Comparison of ENCODE assay signal across 16 mouse cellular contexts in the genomic region with DNA sequence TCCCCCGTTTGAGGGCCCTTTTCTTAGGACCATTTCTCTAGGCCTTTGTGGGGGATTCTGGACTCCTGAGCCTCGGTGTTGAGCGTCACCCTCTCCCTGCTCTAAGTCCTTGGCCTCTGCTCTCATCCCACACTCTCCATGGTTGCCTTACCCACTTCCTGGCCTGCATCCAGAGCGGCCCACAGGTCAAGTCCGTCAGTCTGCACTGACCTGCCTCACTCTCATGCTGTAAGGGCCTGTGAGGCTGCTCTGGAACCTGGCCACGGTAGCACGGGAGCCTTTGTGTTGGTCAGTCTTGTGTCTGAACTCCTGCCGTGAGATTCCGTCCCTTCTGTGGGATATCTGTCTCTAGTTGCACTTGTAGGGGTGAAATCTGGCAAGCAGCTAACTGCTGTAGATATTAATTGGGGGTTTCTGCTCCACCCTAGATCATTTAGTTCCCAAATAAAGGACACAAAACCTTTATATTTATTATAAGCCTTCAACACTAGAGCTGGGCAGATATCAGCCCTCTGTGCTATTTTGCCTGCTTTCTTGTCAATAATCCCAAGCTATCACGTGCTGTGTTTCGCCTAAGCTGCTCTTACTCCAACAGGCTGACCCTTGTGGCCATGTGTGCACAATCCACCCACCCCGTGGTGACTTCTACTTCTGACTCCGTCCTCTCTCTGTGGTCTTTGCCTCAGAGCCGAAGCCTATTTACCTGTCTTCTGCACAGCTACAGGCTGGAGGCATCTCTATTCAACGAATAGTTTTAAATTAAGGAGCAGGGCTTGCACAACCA.
DNase-seq lines count a peak whose midpoint lies in the region; ATAC-seq and TF ChIP-seq lines count a peak whose summit lies in the region.
"Had no signal": no experiment of that assay in that cellular context is flagged by ENCODE, and none has a peak within 500 bp of the region (broad histone marks: within the 10 kb centered on the region; RNA-seq: fewer than 3 reads in every experiment).

No protein-coding gene starts in this region.

- 81% methylated on average over 15 of the region's 15 CpGs for WGBS in heart, embryonic 11.5 days (ENCODE audit: insufficient replicate concordance)
- 64% methylated on average over 15 of the region's 15 CpGs for WGBS in kidney, adult 2 months
- whole genome bisulfite sequencing in midbrain, embryonic 14.5 days: 88% methylated on average over 15 of the region's 15 CpGs

- H3K36me3 ChIP-seq in heart, embryonic 11.5 days (ENCODE audit: control insufficient read depth, insufficient read depth, low read length): no peaks in the 10 kb centered on the region
- H3K36me3 ChIP-seq in kidney, adult 2 months (ENCODE audit: control insufficient read depth, insufficient read depth, low read length): no peaks in the 10 kb centered on the region
- 0 out of 2 replicates have a peak, but pooled peaks cover 5% of the 10 kb centered on the region for H3K36me3 ChIP-seq in midbrain, embryonic 14.5 days (ENCODE audit: control insufficient read depth, insufficient read depth, low read length)
- H3K36me3 ChIP-seq: limb, embryonic 12.5 days had no signal

- no peak for TF ChIP-seq CTCF in kidney, adult 2 months (conservative IDR thresholded peaks at IDR 0.05; ENCODE audit: insufficient read depth, insufficient read length, low read depth, low read length)

- ATAC-seq in heart, embryonic 11.5 days (replicated peaks; ENCODE audit: insufficient number of reproducible peaks, low FRiP score, low TSS enrichment): no peak
- no peak for ATAC-seq in midbrain, embryonic 14.5 days (ENCODE audit: low FRiP score, low TSS enrichment)

- no peak for TF ChIP-seq POLR2A in kidney, adult 2 months (IDR thresholded peaks at IDR 0.05; ENCODE audit: low read depth, low read length)

- no peak overlapping the region for H3K4me2 ChIP-seq in heart, embryonic 11.5 days
- H3K4me2 ChIP-seq in midbrain, embryonic 14.5 days (ENCODE audit: low read length): no peak overlapping the region
- H3K4me2 ChIP-seq: limb, embryonic 12.5 days; neural tube, embryonic 15.5 days had no signal

- H3K4me3 ChIP-seq in heart, embryonic 11.5 days (ENCODE audit: low read depth, low read length): no peak overlapping the region
- H3K4me3 ChIP-seq in kidney, adult 2 months (ENCODE audit: insufficient read depth, low read depth, low read length): no peak overlapping the region
- no peak overlapping the region for H3K4me3 ChIP-seq in brown adipose tissue, adult 24 weeks (ENCODE audit: insufficient read depth, low read depth, low read length)
- no peak overlapping the region for H3K4me3 ChIP-seq in midbrain, embryonic 14.5 days (replicated peaks; ENCODE audit: low read depth, low read length)
- H3K4me3 ChIP-seq: erythroblast, embryonic 14.5 days; limb, embryonic 12.5 days; neural tube, embryonic 15.5 days had no signal

- H3K9ac ChIP-seq in heart, embryonic 11.5 days (ENCODE audit: low read depth, low read length): no peak overlapping the region
- H3K9ac ChIP-seq in midbrain, embryonic 14.5 days (replicated peaks; ENCODE audit: low read length): no peak overlapping the region
- H3K9ac ChIP-seq: limb, embryonic 12.5 days; neural tube, embryonic 15.5 days had no signal

- peak overlapping the region; percentile 46; the same call in 1 of the 2 replicates for H3K27ac ChIP-seq in heart, embryonic 11.5 days (ENCODE audit: low read depth, low read length)
- H3K27ac ChIP-seq in kidney, adult 2 months (ENCODE audit: insufficient read depth, low read depth, low read length): peak overlapping the region; percentile 42; the same call in 1 of the 2 replicates
- H3K27ac ChIP-seq in brown adipose tissue, adult 24 weeks (replicated peaks; ENCODE audit: low read depth, low read length): 0 out of 2 replicates have a peak overlapping the region, but pooled peaks have one; percentile 13
- no peak overlapping the region for H3K27ac ChIP-seq in midbrain, embryonic 14.5 days (replicated peaks; ENCODE audit: low read depth, low read length)
- H3K27ac ChIP-seq: limb, embryonic 12.5 days; macrophage; neural tube, embryonic 15.5 days had no signal

- no peak for DNase-seq in heart, adult 8-10 months (ENCODE audit: low spot score)
- peak; percentile 71 for DNase-seq in kidney, adult 2 months
- DNase-seq in kidney, postnatal 4 days: no peak
- peak; percentile 67 to 78 for DNase-seq in kidney, postnatal 36 days
- DNase-seq in midbrain, embryonic 14.5 days: no peak
- no peak for DNase-seq in thymus, postnatal 10 days (ENCODE audit: low spot score in 2 of 2)
- DNase-seq: cerebellum, adult 8-10 months; embryo, embryonic 11 days; layer of hippocampus, postnatal 36 days; right cerebral cortex, postnatal 25 days had no signal

- H3K9me3 ChIP-seq in heart, embryonic 11.5 days (replicated peaks; ENCODE audit: control insufficient read depth, low read length): no peaks in the 10 kb centered on the region
- H3K9me3 ChIP-seq in midbrain, embryonic 14.5 days (ENCODE audit: control insufficient read depth, low read length): no peaks in the 10 kb centered on the region
- H3K9me3 ChIP-seq: limb, embryonic 12.5 days; neural tube, embryonic 15.5 days had no signal

- no peaks in the 10 kb centered on the region for H3K27me3 ChIP-seq in heart, embryonic 11.5 days (ENCODE audit: control insufficient read depth, insufficient read depth, low read length)
- H3K27me3 ChIP-seq in kidney, adult 2 months (replicated peaks; ENCODE audit: control insufficient read depth, insufficient read depth, low read length): no peaks in the 10 kb centered on the region
- H3K27me3 ChIP-seq in midbrain, embryonic 14.5 days (ENCODE audit: control insufficient read depth, insufficient read depth, low read length): no peaks in the 10 kb centered on the region
- H3K27me3 ChIP-seq: limb, embryonic 12.5 days; neural tube, embryonic 15.5 days had no signal

- H3K4me1 ChIP-seq in heart, embryonic 11.5 days (ENCODE audit: control insufficient read depth, insufficient read depth, low read length): peaks cover 38% of the 10 kb centered on the region
- H3K4me1 ChIP-seq in kidney, adult 2 months (ENCODE audit: control insufficient read depth, insufficient read depth, low read length): peaks cover 48% of the 10 kb centered on the region
- H3K4me1 ChIP-seq in brown adipose tissue, adult 24 weeks (ENCODE audit: control insufficient read depth, insufficient read depth, insufficient read length, low read length): peaks cover 39% of the 10 kb centered on the region
- 0 out of 2 replicates have a peak, but pooled peaks cover 7% of the 10 kb centered on the region for H3K4me1 ChIP-seq in midbrain, embryonic 14.5 days (ENCODE audit: control insufficient read depth, insufficient read depth, low read length)

Comparison
In these comparisons a context has a peak if more than half of its experiments do, and no peak if none do; other contexts are left out.
1. DNase-seq: peak in kidney, adult 2 months (single experiment) and kidney, postnatal 36 days (2 of 2); none in heart, adult 8-10 months (single experiment), kidney, postnatal 4 days (0 of 2), midbrain, embryonic 14.5 days (single experiment) and thymus, postnatal 10 days (0 of 2).